Mouse (Mus musculus) heart, postnatal 4 days (tissue): ENCODE data around the gene Hspb11. TPM values are rescaled to one million over a fixed set of nuclear protein-coding genes. Genes with fewer than 3 reads are reported as not detected.
A peak's percentile ranks its signal among the peaks of the same experiment; 100 is the strongest.

Experiments used
- DNase-seq: peaks from one replicate; pipeline ENCODE4 v3.0.0; 2021
- total RNA-seq, 2 experiments: library from RNA; stranded (reverse); gene quantifications; 2 replicates each; pipeline ENCODE4 v1.2.3; 2021

Hspb11 gene
- total RNA-seq, 2 experiments from 2014 or later = 16.1 to 18.4 TPM

DNA sequence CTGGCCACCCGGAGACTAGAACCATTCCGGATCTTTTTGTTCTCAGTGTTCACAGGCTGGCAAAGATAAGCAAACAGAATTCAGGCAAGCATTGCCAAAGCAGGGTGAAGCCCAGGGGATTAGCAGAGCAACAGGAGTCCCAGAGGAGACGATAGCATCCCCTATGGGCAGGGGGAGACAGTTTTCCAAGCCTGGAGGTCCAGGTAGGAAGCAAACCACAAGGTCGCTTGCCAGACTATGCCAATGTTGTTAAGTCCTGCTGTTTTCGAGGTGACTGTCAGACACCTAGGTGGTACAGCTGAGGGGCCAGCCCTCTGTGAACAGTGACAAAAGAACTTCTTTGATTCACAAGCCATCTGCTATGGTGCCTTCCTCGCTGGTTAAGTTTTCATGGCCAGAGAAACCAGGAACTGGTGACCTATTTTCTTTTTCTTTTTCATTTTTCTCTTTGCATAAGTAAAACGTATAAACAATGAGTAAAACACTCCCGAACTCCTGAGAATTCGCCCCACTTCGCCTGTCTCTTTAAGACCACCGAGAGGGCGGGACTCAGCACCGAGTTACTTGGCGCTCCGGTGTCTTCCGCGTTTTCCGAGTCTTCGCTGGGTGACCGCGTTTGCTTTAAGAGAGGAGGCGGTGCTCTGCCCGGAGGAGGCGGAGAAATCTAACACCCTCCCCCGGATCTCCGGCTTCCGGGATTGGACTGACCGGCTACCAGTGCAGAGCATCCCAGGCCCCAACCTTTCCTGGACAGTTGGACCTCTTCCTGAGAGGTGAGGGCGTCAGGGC lies 60.5 kb downstream of the Hspb11 start, which contains the start of gene Yipf1:
Yipf1 (plus strand) TSS at position 674 of the 789 bp plus-strand sequence.
- DNase-seq = peak; percentile 92

DNA sequence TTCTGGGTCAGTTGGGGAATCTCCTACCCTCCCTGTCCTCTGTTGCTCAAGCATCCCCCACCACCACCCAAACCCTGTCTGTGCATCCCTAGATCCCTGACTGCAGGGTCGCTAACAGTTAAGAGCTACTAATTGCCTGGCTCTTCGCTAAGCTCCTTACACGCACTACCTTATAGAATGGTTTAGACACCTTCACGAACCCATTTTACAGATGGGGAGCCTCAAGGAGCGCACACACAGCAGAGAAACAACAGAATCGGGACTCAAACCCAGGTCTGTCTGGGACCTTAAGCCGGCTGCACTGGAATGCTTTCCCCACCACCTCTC lies 61.0 kb downstream of the Hspb11 start:
- DNase-seq = no peak

DNA sequence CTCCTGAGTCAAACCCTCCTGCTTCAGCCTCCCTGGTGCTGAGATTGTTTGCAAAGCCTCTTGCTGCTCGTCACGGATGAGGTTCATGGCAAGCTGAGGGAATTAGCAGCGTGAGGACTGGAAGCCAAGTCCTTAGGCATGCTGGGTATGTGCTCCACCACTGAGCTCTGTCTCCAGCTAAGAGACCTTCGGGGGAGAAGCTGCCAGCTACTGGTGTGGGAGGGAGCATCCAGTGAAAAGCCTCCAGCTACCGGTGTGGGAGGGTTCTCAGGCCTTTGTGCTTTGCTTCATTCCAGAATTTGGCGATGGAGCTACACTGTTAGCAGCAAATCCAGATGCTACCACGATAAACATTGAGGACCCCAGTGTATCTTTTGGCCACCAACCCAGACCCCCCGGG lies 65.3 kb downstream of the Hspb11 start:
- no peak for DNase-seq

DNA sequence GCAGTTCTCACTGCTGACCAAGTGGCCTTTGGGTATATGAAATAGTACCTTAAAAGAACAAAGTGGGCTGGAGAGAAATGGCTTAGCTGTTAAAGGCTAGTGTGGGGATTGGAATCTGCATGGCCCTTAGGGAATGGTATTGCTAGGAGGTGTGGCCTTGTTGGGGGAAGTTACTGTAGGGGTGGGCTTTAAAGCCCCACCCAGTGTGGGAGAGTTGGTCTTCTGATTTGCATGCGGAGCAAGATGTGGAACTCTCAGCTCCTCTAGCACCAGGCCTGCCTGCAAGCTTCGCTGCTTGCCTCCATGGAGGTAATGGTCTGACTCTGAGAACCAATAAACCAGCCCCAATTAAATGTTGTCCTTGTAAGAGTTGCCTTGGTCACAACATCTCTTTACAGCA lies 67.6 kb downstream of the Hspb11 start:
- no peak for DNase-seq

DNA sequence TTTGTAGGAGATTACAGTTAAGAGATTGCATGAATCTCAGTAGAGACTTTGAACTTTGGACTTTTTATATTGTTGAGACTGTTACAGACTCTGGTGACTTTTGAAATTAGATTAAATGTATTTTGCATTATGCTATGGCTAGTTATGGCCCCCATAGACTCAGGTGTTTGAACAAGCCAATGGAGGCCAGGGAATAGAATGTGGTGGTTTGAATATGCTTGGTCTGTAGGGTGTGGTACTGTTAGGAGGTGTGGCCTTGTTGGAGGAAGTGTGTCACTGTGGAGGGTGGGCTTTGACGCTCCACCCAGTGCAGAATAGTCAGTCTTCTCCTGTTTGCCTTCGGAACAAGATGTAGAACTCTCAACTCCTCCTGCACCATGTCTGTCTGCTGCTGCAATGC lies 69.7 kb downstream of the Hspb11 start:
- no peak for DNase-seq

DNA sequence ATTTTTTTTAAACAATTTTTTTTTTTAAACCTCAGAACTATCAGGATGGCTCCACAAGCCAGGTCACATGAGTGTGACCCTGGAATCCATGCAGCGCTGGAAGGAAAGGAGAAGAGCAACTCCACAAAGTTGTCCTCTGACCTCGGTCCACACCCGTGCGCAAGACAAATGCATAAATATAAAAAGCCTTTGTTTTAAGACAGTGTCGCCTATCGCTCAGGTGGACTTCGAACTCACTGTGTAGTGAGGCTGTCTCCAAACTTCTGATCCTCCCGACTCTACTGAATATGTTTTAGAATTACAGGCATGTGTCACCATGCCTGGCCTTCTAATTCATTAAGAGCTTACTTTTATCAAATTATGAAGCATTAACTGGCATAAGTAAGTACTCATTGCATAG lies 75.1 kb downstream of the Hspb11 start:
- no peak for DNase-seq

Other genes starting within 250 kb of the Hspb11 start
- gene Mrpl37, start 186.7 kb upstream of the Hspb11 start, total RNA-seq = 10 to 100 TPM; 80.9 to 83.6 TPM
- 1 to 10 TPM; 7.1 to 7.7 TPM for gene Cyb5rl, start 186.6 kb upstream of the Hspb11 start, total RNA-seq
- not detected for gene Cdcp2, start 156.7 kb upstream of the Hspb11 start, total RNA-seq
- 100 to 1,000 TPM; 137 to 148 TPM for gene Tmem59, start 75.2 kb upstream of the Hspb11 start, total RNA-seq
- 10 to 100 TPM; 13.1 to 14.9 TPM for gene Tceanc2, start 74.5 kb upstream of the Hspb11 start, total RNA-seq
- not detected for gene Ldlrad1, start 44.4 kb upstream of the Hspb11 start, total RNA-seq
- 10 to 100 TPM; 23.1 to 24.9 TPM for gene Lrrc42, start 61 bp upstream of the Hspb11 start, total RNA-seq
- gene Dio1, start 53.6 kb downstream of the Hspb11 start, total RNA-seq = not detected
- gene Yipf1, start 60.8 kb downstream of the Hspb11 start, total RNA-seq = 10 to 100 TPM; 28.0 to 32.3 TPM
- 10 to 100 TPM; 23.5 to 27.3 TPM for gene Ndc1, start 114.2 kb downstream of the Hspb11 start, total RNA-seq
- under 1 TPM; 0.26 to 0.79 TPM for gene Glis1, start 181.0 kb downstream of the Hspb11 start, total RNA-seq